In the genomic region with DNA sequence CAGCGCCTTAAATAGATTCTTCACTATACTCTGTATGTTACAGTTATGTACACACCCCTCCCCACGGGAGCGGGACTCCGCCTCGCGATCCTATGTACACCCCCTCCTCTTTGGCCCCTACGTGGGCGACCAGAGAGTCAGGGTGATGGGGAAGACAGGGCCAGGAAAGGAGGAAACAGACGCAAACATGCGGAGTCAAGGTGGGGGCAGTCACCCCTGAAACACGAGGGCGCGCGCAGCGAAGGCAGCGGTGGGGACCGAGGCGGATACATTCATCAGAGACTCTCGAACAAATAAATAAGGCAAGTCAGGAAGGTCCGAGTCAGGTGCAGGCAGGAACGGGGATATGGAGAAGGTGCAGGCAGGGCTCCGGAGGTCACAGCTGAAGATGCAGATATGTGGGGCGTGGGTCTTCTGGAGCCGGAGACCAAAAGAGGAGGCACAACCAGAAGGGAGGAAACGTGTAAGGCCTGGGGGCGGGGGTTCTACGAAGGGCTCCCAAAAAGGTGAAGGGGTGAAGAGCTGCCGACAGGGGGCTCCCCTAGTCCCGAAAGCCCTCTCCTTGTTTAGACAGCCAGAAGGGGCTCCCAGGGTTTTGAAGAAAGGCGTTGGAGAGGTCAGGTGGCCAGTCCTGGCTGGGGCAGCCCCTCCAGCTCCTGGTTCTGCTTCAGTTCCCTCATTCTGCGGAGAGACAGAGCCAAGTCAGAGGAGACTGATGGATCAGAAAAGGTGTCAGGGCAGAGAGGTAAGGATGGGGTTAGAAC, we compare ENCODE assay signal across 8 mouse cellular contexts. TPM values are rescaled to one million over a fixed set of nuclear protein-coding genes. Genes with fewer than 3 reads are reported as not detected.
A peak's percentile ranks its signal among the peaks of the same experiment; 100 is the strongest.
DNase-seq lines count a peak whose midpoint lies in the region.

No protein-coding gene starts in this region.

- peaks cover 57% of the 10 kb centered on the region for H3K36me3 ChIP-seq in hindbrain, embryonic 10.5 days

- under 1% methylated on average over 31 of the region's 31 CpGs for WGBS in hindbrain, embryonic 10.5 days

- H3K9me3 ChIP-seq in hindbrain, embryonic 10.5 days, result no peaks in the 10 kb centered on the region

- H3K4me1 ChIP-seq in hindbrain, embryonic 10.5 days (replicated peaks), result peaks cover 43% of the 10 kb centered on the region

- DNase-seq in MN1 (ENCODE audit: low spot score), result peak; percentile 81
- peak; percentile 79 for DNase-seq in cerebellum, adult 8-10 months
- peak; percentile 84 for DNase-seq in forelimb bud, embryonic 11.5 days (ENCODE audit: low read depth, low spot score)
- DNase-seq in hindbrain, embryonic 10.5 days (ENCODE audit: low spot score), result peak; percentile 83
- peak; percentile 71 to 74 for DNase-seq in layer of hippocampus, postnatal 14 days (ENCODE audit: low spot score in 2 of 2)
- DNase-seq in lung, postnatal 25 days (ENCODE audit: low spot score), result peak; percentile 81
- DNase-seq in ovary, postnatal 36 days (ENCODE audit: low spot score), result peak; percentile 80
- DNase-seq in urinary bladder, postnatal 25 days (ENCODE audit: low spot score), result peak; percentile 66

- no peaks in the 10 kb centered on the region for H3K27me3 ChIP-seq in hindbrain, embryonic 10.5 days (ENCODE audit: insufficient read depth, poor library complexity, severe bottlenecking)

- peak overlapping the region; percentile 80 for H3K4me3 ChIP-seq in hindbrain, embryonic 10.5 days

- H3K27ac ChIP-seq in hindbrain, embryonic 10.5 days, result peak overlapping the region; percentile 96

RNA-seq across cellular contexts. Expression of a gene that starts 0.5 kb away (rescaled TPM):
- 185 and 191 TPM in 2 replicates for polyA plus RNA-seq in hindbrain, embryonic 10.5 days (2016; fragmentation: Nextera tagmentation; extraction: Ambion mirVana)
- total RNA-seq in layer of hippocampus, postnatal 14 days (2021), result 10 to 100 TPM; 45.8 to 53.7 TPM

RNA-seq across cellular contexts. Expression of a gene that starts 12.8 kb away (rescaled TPM):
- 39.3 and 53.3 TPM in 2 replicates for polyA plus RNA-seq in hindbrain, embryonic 10.5 days (2016; fragmentation: Nextera tagmentation; extraction: Ambion mirVana)
- 10 to 100 TPM in 1 of 2 experiments, 1 to 10 TPM in 1; 5.9 to 10.1 TPM for total RNA-seq in layer of hippocampus, postnatal 14 days (2021)

RNA-seq across cellular contexts. Expression of a gene that starts 15.3 kb away (rescaled TPM):
- 1,872 and 1,874 TPM in 2 replicates for polyA plus RNA-seq in hindbrain, embryonic 10.5 days (2016; fragmentation: Nextera tagmentation; extraction: Ambion mirVana)
- 100 to 1,000 TPM; 340 to 380 TPM for total RNA-seq in layer of hippocampus, postnatal 14 days (2021)

RNA-seq across cellular contexts. Expression of a gene that starts 18.1 kb away (rescaled TPM):
- polyA plus RNA-seq in hindbrain, embryonic 10.5 days (2016; fragmentation: Nextera tagmentation; extraction: Ambion mirVana), result 10.8 and 11.8 TPM in 2 replicates
- total RNA-seq in layer of hippocampus, postnatal 14 days (2021), result 100 to 1,000 TPM; 288 to 296 TPM

RNA-seq across cellular contexts. Expression of a gene that starts 22.5 kb away (rescaled TPM):
- 144 and 155 TPM in 2 replicates for polyA plus RNA-seq in hindbrain, embryonic 10.5 days (2016; fragmentation: Nextera tagmentation; extraction: Ambion mirVana)
- total RNA-seq in layer of hippocampus, postnatal 14 days (2021), result 100 to 1,000 TPM; 124 to 127 TPM

Comparison
In these comparisons a context has a peak if more than half of its experiments do, and no peak if none do; other contexts are left out.
1. Peak in every context shown above with its lines: DNase-seq, H3K4me3 ChIP-seq and H3K27ac ChIP-seq.